In the genomic region with DNA sequence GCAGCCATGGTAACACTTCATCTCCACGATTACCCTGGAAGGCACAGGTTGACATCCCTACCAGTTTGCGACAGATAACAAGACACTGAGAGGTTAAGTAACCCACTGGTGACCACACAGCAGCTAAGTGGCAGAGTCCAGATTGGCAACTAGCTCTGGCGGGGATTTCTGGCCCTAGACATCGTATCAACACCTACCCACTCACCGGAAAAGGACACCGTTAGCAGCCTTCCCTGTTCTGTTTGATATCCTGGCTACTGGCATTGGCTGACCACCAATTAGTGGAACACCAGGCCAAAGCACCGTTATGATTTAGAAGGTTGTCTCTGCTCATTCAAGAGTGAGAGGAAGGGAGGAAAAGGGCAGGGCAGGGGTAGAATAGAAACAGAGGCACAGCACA, we compare ENCODE assay signal across 24 mouse cellular contexts.
DNase-seq lines count a peak whose midpoint lies in the region; ATAC-seq lines count a peak whose summit lies in the region.
"Had no signal": no experiment of that assay in that cellular context is flagged by ENCODE, and none has a peak within 500 bp of the region (broad histone marks: within the 10 kb centered on the region; RNA-seq: fewer than 3 reads in every experiment).

No protein-coding gene starts in this region.

- ATAC-seq in forebrain, embryonic 15.5 days (replicated peaks), result no peak
- no peak for ATAC-seq in midbrain, embryonic 11.5 days (ENCODE audit: low FRiP score)
- ATAC-seq in midbrain, embryonic 15.5 days (replicated peaks), result no peak
- ATAC-seq: activated CD4-positive, CD25-positive, alpha-beta regulatory T cell, adult 4 months; CD4-positive, CD25-positive, alpha-beta regulatory T cell, adult 4 months; forebrain, embryonic 13.5 days; forebrain, embryonic 16.5 days; Patski had no signal

- no peak overlapping the region for H3K4me3 ChIP-seq in forebrain, embryonic 10.5 days
- no peak overlapping the region for H3K4me3 ChIP-seq in forebrain, embryonic 15.5 days
- H3K4me3 ChIP-seq in midbrain, embryonic 11.5 days (ENCODE audit: low read depth, low read length), result no peak overlapping the region
- no peak overlapping the region for H3K4me3 ChIP-seq in midbrain, embryonic 15.5 days
- H3K4me3 ChIP-seq: embryonic facial prominence, embryonic 13.5 days; embryonic facial prominence, embryonic 15.5 days; erythroblast, embryonic 14.5 days; forebrain, embryonic 13.5 days had no signal

- H3K27me3 ChIP-seq in forebrain, embryonic 10.5 days (ENCODE audit: poor library complexity, severe bottlenecking), result no peaks in the 10 kb centered on the region
- H3K27me3 ChIP-seq in forebrain, embryonic 15.5 days, result no peaks in the 10 kb centered on the region; the same call in 1 of the 2 replicates
- H3K27me3 ChIP-seq in midbrain, embryonic 11.5 days (ENCODE audit: control insufficient read depth, insufficient read depth, low read length), result no peaks in the 10 kb centered on the region
- H3K27me3 ChIP-seq in midbrain, embryonic 15.5 days (replicated peaks), result 0 out of 2 replicates have a peak, but pooled peaks cover under 1% of the 10 kb centered on the region
- H3K27me3 ChIP-seq: CH12.LX; embryonic facial prominence, embryonic 15.5 days; forebrain, embryonic 13.5 days; Patski had no signal

- H3K4me1 ChIP-seq in forebrain, embryonic 10.5 days, result peaks cover 49% of the 10 kb centered on the region
- peaks cover 13% of the 10 kb centered on the region for H3K4me1 ChIP-seq in forebrain, embryonic 15.5 days
- peaks cover 27% of the 10 kb centered on the region for H3K4me1 ChIP-seq in midbrain, embryonic 11.5 days (ENCODE audit: control insufficient read depth, insufficient read depth, low read length)
- H3K4me1 ChIP-seq in midbrain, embryonic 15.5 days, result peaks cover 19% of the 10 kb centered on the region

- no peak overlapping the region for H3K4me2 ChIP-seq in forebrain, embryonic 15.5 days (replicated peaks)
- H3K4me2 ChIP-seq in midbrain, embryonic 11.5 days, result no peak overlapping the region
- no peak overlapping the region for H3K4me2 ChIP-seq in midbrain, embryonic 15.5 days
- H3K4me2 ChIP-seq: embryonic facial prominence, embryonic 13.5 days; embryonic facial prominence, embryonic 15.5 days; forebrain, embryonic 13.5 days had no signal

- H3K9me3 ChIP-seq in forebrain, embryonic 10.5 days, result no peaks in the 10 kb centered on the region
- no peaks in the 10 kb centered on the region for H3K9me3 ChIP-seq in forebrain, embryonic 15.5 days
- H3K9me3 ChIP-seq in midbrain, embryonic 11.5 days (ENCODE audit: control insufficient read depth, low read length), result no peaks in the 10 kb centered on the region
- H3K9me3 ChIP-seq in midbrain, embryonic 15.5 days, result no peaks in the 10 kb centered on the region
- H3K9me3 ChIP-seq: embryonic facial prominence, embryonic 13.5 days; embryonic facial prominence, embryonic 15.5 days; forebrain, embryonic 13.5 days; G1E had no signal

- peaks cover 3% of the 10 kb centered on the region; the same call in 1 of the 2 replicates for H3K36me3 ChIP-seq in forebrain, embryonic 10.5 days (replicated peaks)
- H3K36me3 ChIP-seq in forebrain, embryonic 15.5 days, result no peaks in the 10 kb centered on the region
- no peaks in the 10 kb centered on the region for H3K36me3 ChIP-seq in midbrain, embryonic 11.5 days (ENCODE audit: control insufficient read depth, insufficient read depth, low read length)
- H3K36me3 ChIP-seq in midbrain, embryonic 15.5 days (replicated peaks), result no peaks in the 10 kb centered on the region
- H3K36me3 ChIP-seq: embryonic facial prominence, embryonic 13.5 days; embryonic facial prominence, embryonic 15.5 days had no signal

- DNase-seq in cerebellum, postnatal 10 days, result peak; percentile 51 to 57
- no peak for DNase-seq in cerebellum, adult 11 months
- no peak for DNase-seq in forebrain, embryonic 10.5 days (ENCODE audit: extremely low spot score, low spot score)
- DNase-seq in midbrain, embryonic 11.5 days (ENCODE audit: low spot score, missing footprints), result peak; percentile 73
- DNase-seq: adrenal gland, adult 8-10 months; adrenal gland, postnatal 14 days; adrenal gland, postnatal 36 days; B cell, adult 2 months; cerebellum, adult 11-12 months; cerebellum, adult 9-11 months; cerebellum, postnatal 36 days; embryo, embryonic 11 days had no signal

- 85% methylated on average over 7 of the region's 7 CpGs for WGBS in forebrain, embryonic 10.5 days
- 67% methylated on average over 7 of the region's 7 CpGs for WGBS in forebrain, embryonic 15.5 days
- WGBS in midbrain, embryonic 11.5 days, result 91% methylated on average over 7 of the region's 7 CpGs
- WGBS in midbrain, embryonic 15.5 days, result 82% methylated on average over 7 of the region's 7 CpGs

- no peak overlapping the region for H3K9ac ChIP-seq in forebrain, embryonic 15.5 days (replicated peaks)
- H3K9ac ChIP-seq in midbrain, embryonic 11.5 days (ENCODE audit: low read length), result no peak overlapping the region
- no peak overlapping the region for H3K9ac ChIP-seq in midbrain, embryonic 15.5 days
- H3K9ac ChIP-seq: embryonic facial prominence, embryonic 13.5 days; embryonic facial prominence, embryonic 15.5 days; forebrain, embryonic 13.5 days had no signal

- H3K27ac ChIP-seq in forebrain, embryonic 10.5 days, result peak overlapping the region; percentile 2; the same call in 1 of the 2 replicates
- H3K27ac ChIP-seq in forebrain, embryonic 15.5 days (replicated peaks), result no peak overlapping the region
- no peak overlapping the region for H3K27ac ChIP-seq in midbrain, embryonic 11.5 days (ENCODE audit: low read depth, low read length)
- H3K27ac ChIP-seq in midbrain, embryonic 15.5 days, result no peak overlapping the region
- H3K27ac ChIP-seq: embryonic facial prominence, embryonic 13.5 days; embryonic facial prominence, embryonic 15.5 days; forebrain, embryonic 13.5 days had no signal

Comparison
In these comparisons a context has a peak if more than half of its experiments do, and no peak if none do; other contexts are left out.
1. DNase-seq: peak in cerebellum, postnatal 10 days (2 of 2) and midbrain, embryonic 11.5 days (single experiment); none in cerebellum, adult 11 months (single experiment) and forebrain, embryonic 10.5 days (single experiment).